Mouse (Mus musculus) hematopoietic stem cell, adult 5-6 weeks (primary cell): Measurements from ENCODE around the gene Nudt2. TPM values are rescaled to one million over a fixed set of nuclear protein-coding genes. Genes with fewer than 3 reads are reported as not detected.

ENCODE experiments used
- ATAC-seq, 2 experiments: fragments of 125-278 bp in 1 of 2; replicated peaks in 1 of 2; 2 replicates each; pipeline ENCODE4 v1.8.0; 2016 to 2017; ENCODE audit warnings: inconsistent platforms in 2 of 2, mild to moderate bottlenecking in 2 of 2, moderate number of reproducible peaks in 2 of 2, low read depth in 1 of 2, moderate TSS enrichment in 1 of 2; ENCODE audit not compliant: low FRiP score in 2 of 2, poor library complexity in 2 of 2, severe bottlenecking in 2 of 2, insufficient read depth in 1 of 2, low TSS enrichment in 1 of 2
- total RNA-seq: library from RNA; stranded (forward); fragments of 172-1452, 232-1000 nt; gene quantifications from 2 replicates; pipeline ENCODE4 v1.2.3, GENCODE M21; 2017

Nudt2 gene
- total RNA-seq, 1 experiment from 2014 or later = 29.1 TPM

GRCm38 (mm10) chr4:41480254-41480653 lies 15.3 kb downstream of the Nudt2 start:
- no peak for ATAC-seq

GRCm38 (mm10) chr4:41481601-41482017 lies 16.7 kb downstream of the Nudt2 start:
- ATAC-seq = no peak

- no peak for ATAC-seq
These were observed 28.0 kb downstream of the Nudt2 start for GRCm38 (mm10) chr4:41492951-41493350.

GRCm38 (mm10) chr4:41493464-41494116 lies 28.6 kb downstream of the Nudt2 start:
- ATAC-seq = no peak

GRCm38 (mm10) chr4:41494378-41494777 lies 29.4 kb downstream of the Nudt2 start:
- ATAC-seq = no peak

- no peak for ATAC-seq
These were observed 30.1 kb downstream of the Nudt2 start for GRCm38 (mm10) chr4:41495076-41495475.

- no peak for ATAC-seq
These were observed 30.9 kb downstream of the Nudt2 start for GRCm38 (mm10) chr4:41495850-41496249.

- ATAC-seq = no peak
These were observed 32.1 kb downstream of the Nudt2 start for GRCm38 (mm10) chr4:41497046-41497445.

- ATAC-seq = peak; percentile 35 to 51; a peak in 3 of 4 replicates
These were observed 32.6 kb downstream of the Nudt2 start for GRCm38 (mm10) chr4:41497579-41497978.

GRCm38 (mm10) chr4:41497995-41498845 lies 33.3 kb downstream of the Nudt2 start:
- ATAC-seq = no peak

GRCm38 (mm10) chr4:41498921-41499391 lies 34.0 kb downstream of the Nudt2 start:
- peak in 1 of 2 experiments; percentile 6; a peak in 2 of 4 replicates for ATAC-seq

GRCm38 (mm10) chr4:41499619-41500018 lies 34.7 kb downstream of the Nudt2 start:
- no peak for ATAC-seq

GRCm38 (mm10) chr4:41500787-41501186 lies 35.8 kb downstream of the Nudt2 start:
- ATAC-seq = no peak

- ATAC-seq = no peak
These were observed 37.4 kb downstream of the Nudt2 start for GRCm38 (mm10) chr4:41502171-41502940.

- peak; percentile 66 to 77 for ATAC-seq
These were observed 38.0 kb downstream of the Nudt2 start, which contains the start of gene AI464131 for GRCm38 (mm10) chr4:41502986-41503412. Gene AI464131, minus strand, starts transcription at chr4:41503076.

GRCm38 (mm10) chr4:41504325-41504724 lies 39.4 kb downstream of the Nudt2 start:
- no peak for ATAC-seq

GRCm38 (mm10) chr4:41505131-41505551 lies 40.2 kb downstream of the Nudt2 start:
- no peak for ATAC-seq
